Comparison of ENCODE assay signal across 30 mouse cellular contexts in the genomic region with DNA sequence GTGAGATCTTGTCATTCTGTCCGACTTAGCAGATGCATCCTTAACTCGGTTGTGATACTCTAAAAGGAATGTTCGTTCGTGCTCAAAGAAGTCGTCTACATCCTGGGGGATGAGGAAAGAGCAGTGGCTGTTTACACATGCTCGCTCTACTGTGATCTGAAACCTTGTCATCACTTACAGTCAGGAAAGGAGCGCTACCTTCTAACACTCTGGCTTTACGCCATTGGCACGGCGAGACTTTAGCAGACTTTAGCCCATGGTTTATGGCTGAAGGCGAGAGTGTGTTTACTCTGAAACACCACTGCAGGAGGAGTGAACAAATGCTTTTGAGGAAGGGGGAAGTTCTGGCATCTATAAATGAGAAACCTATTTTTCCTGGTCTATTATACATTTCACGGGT. TPM values are rescaled to one million over a fixed set of nuclear protein-coding genes. Genes with fewer than 3 reads are reported as not detected.
DNase-seq lines count a peak whose midpoint lies in the region; ATAC-seq and TF ChIP-seq lines count a peak whose summit lies in the region.
"Had no signal": no experiment of that assay in that cellular context is flagged by ENCODE, and none has a peak within 500 bp of the region (broad histone marks: within the 10 kb centered on the region; RNA-seq: fewer than 3 reads in every experiment).

No protein-coding gene starts in this region.

- no peak overlapping the region for H3K27ac ChIP-seq in heart, adult 2 months
- no peak overlapping the region for H3K27ac ChIP-seq in heart, embryonic 11.5 days (ENCODE audit: low read depth, low read length)
- H3K27ac ChIP-seq in kidney, adult 2 months (ENCODE audit: insufficient read depth, low read depth, low read length), result no peak overlapping the region
- H3K27ac ChIP-seq: embryonic facial prominence, embryonic 13.5 days; embryonic facial prominence, embryonic 15.5 days; forebrain, embryonic 10.5 days; forebrain, embryonic 12.5 days had no signal

- H3K79me2 ChIP-seq in heart, adult 2 months (replicated peaks; ENCODE audit: control insufficient read depth, insufficient read depth, low read length), result no peaks in the 10 kb centered on the region

- H3K9ac ChIP-seq in heart, adult 2 months (ENCODE audit: low read depth, low read length), result no peak overlapping the region
- H3K9ac ChIP-seq in heart, embryonic 11.5 days (ENCODE audit: low read depth, low read length), result no peak overlapping the region
- H3K9ac ChIP-seq: embryonic facial prominence, embryonic 13.5 days; embryonic facial prominence, embryonic 15.5 days; forebrain, embryonic 12.5 days had no signal

- no peak overlapping the region for H3K4me2 ChIP-seq in heart, embryonic 11.5 days
- H3K4me2 ChIP-seq: embryonic facial prominence, embryonic 13.5 days; embryonic facial prominence, embryonic 15.5 days; forebrain, embryonic 12.5 days had no signal

- peak; percentile 78 for DNase-seq in heart, adult 11 months
- no peak for DNase-seq in heart, adult 2 months
- DNase-seq in heart, postnatal 10 days, result peak; percentile 41 to 58
- DNase-seq in kidney, adult 2 months, result peak; percentile 10
- DNase-seq in kidney, postnatal 14 days, result no peak
- DNase-seq in brain, embryonic 14.5 days (ENCODE audit: low read depth), result peak; percentile 9
- DNase-seq in testis, postnatal 14 days (ENCODE audit: low spot score), result no peak
- DNase-seq: adrenal gland, adult 8-10 months; adrenal gland, postnatal 14 days; adrenal gland, postnatal 36 days; B cell, adult 2 months; cerebellum, adult 11 months; cerebellum, adult 18-20 months; cerebellum, adult 8-10 months; cerebellum, adult 9-11 months; cerebellum, postnatal 14 days; cerebellum, postnatal 36 days; embryo, embryonic 11 days had no signal

- H3K36me3 ChIP-seq in heart, adult 2 months (ENCODE audit: control insufficient read depth, insufficient read depth, low read length), result 0 out of 2 replicates have a peak, but pooled peaks cover 2% of the 10 kb centered on the region
- H3K36me3 ChIP-seq in heart, embryonic 11.5 days (ENCODE audit: control insufficient read depth, insufficient read depth, low read length), result peaks cover 45% of the 10 kb centered on the region
- H3K36me3 ChIP-seq in kidney, adult 2 months (ENCODE audit: control insufficient read depth, insufficient read depth, low read length), result peaks cover 19% of the 10 kb centered on the region

- H3K4me3 ChIP-seq in heart, adult 2 months, result no peak overlapping the region
- H3K4me3 ChIP-seq in heart, embryonic 11.5 days (ENCODE audit: low read depth, low read length), result no peak overlapping the region
- H3K4me3 ChIP-seq in kidney, adult 2 months (ENCODE audit: insufficient read depth, low read depth, low read length), result no peak overlapping the region
- H3K4me3 ChIP-seq: embryonic facial prominence, embryonic 13.5 days; embryonic facial prominence, embryonic 15.5 days; erythroblast, embryonic 14.5 days; forebrain, embryonic 10.5 days; forebrain, embryonic 12.5 days had no signal

- no peak for TF ChIP-seq CTCF in heart, adult 2 months (IDR thresholded peaks at IDR 0.05)
- no peak for TF ChIP-seq CTCF in kidney, adult 2 months (conservative IDR thresholded peaks at IDR 0.05; ENCODE audit: insufficient read depth, insufficient read length, low read depth, low read length)
- no peak for TF ChIP-seq CTCF in brain, embryonic 14.5 days (IDR thresholded peaks at IDR 0.05; ENCODE audit: borderline replicate concordance, extremely low read depth, insufficient read depth, insufficient read length)

- TF ChIP-seq POLR2A in heart, adult 2 months (IDR thresholded peaks at IDR 0.05; ENCODE audit: insufficient read depth, low read depth, low read length), result no peak
- TF ChIP-seq POLR2A in kidney, adult 2 months (IDR thresholded peaks at IDR 0.05; ENCODE audit: low read depth, low read length), result no peak
- TF ChIP-seq POLR2A in brain, embryonic 14.5 days (IDR thresholded peaks at IDR 0.05; ENCODE audit: borderline replicate concordance, extremely low read depth, insufficient read depth, insufficient read length, poor library complexity, severe bottlenecking), result no peak

- ATAC-seq in heart, embryonic 11.5 days (replicated peaks; ENCODE audit: insufficient number of reproducible peaks, low FRiP score, low TSS enrichment), result no peak
- ATAC-seq: activated CD4-positive, CD25-positive, alpha-beta regulatory T cell, adult 4 months; CD4-positive, CD25-positive, alpha-beta regulatory T cell, adult 4 months; forebrain, embryonic 14.5 days; Patski had no signal

- no peaks in the 10 kb centered on the region for H3K27me3 ChIP-seq in heart, adult 2 months (ENCODE audit: control insufficient read depth, insufficient read depth, low read length)
- no peaks in the 10 kb centered on the region for H3K27me3 ChIP-seq in heart, embryonic 11.5 days (ENCODE audit: control insufficient read depth, insufficient read depth, low read length)
- H3K27me3 ChIP-seq in kidney, adult 2 months (replicated peaks; ENCODE audit: control insufficient read depth, insufficient read depth, low read length), result no peaks in the 10 kb centered on the region
- H3K27me3 ChIP-seq: CH12.LX; embryonic facial prominence, embryonic 13.5 days; embryonic facial prominence, embryonic 15.5 days; forebrain, embryonic 12.5 days; Patski had no signal

- no peaks in the 10 kb centered on the region for H3K9me3 ChIP-seq in heart, embryonic 11.5 days (replicated peaks; ENCODE audit: control insufficient read depth, low read length)
- H3K9me3 ChIP-seq: embryonic facial prominence, embryonic 13.5 days; embryonic facial prominence, embryonic 15.5 days; forebrain, embryonic 10.5 days; forebrain, embryonic 12.5 days; G1E had no signal

- no peaks in the 10 kb centered on the region for H3K4me1 ChIP-seq in heart, adult 2 months (ENCODE audit: control insufficient read depth, insufficient read depth, low read length)
- no peaks in the 10 kb centered on the region for H3K4me1 ChIP-seq in heart, embryonic 11.5 days (ENCODE audit: control insufficient read depth, insufficient read depth, low read length)
- H3K4me1 ChIP-seq in kidney, adult 2 months (ENCODE audit: control insufficient read depth, insufficient read depth, low read length), result no peaks in the 10 kb centered on the region
- H3K4me1 ChIP-seq: embryonic facial prominence, embryonic 13.5 days; embryonic facial prominence, embryonic 15.5 days; forebrain, embryonic 10.5 days; forebrain, embryonic 12.5 days had no signal

- intact Hi-C loops in heart, adult 2 months (cut with DNase I), result no loop called here
- intact Hi-C loops in heart, postnatal 10 days (cut with DNase I), result no loop called here

- WGBS in heart, adult 2 months, result 68% methylated on average over 12 of the region's 12 CpGs
- 88% methylated on average over 12 of the region's 12 CpGs for WGBS in heart, embryonic 11.5 days (ENCODE audit: insufficient replicate concordance)
- WGBS in kidney, adult 2 months, result 66% methylated on average over 12 of the region's 12 CpGs

- no peak for TF ChIP-seq EP300 in heart, adult 2 months (IDR thresholded peaks at IDR 0.05; ENCODE audit: insufficient read depth, low read depth, low read length)

RNA-seq across cellular contexts. Expression of a gene that starts 31.9 kb away (rescaled TPM):
- total RNA-seq in heart, adult 2 months (2021), result 10 to 100 TPM; 26.4 to 27.8 TPM
- polyA plus RNA-seq in heart, adult 2 months (2012; rRNA removed), result 12.3 and 15.8 TPM in 2 replicates
- total RNA-seq in heart, postnatal 10 days (2021), result 10 to 100 TPM; 49.7 to 52.9 TPM
- 135 and 142 TPM in 2 replicates for polyA plus RNA-seq in heart, embryonic 11.5 days (2014; fragmentation: Nextera tagmentation; extraction: Ambion mirVana)
- 38.3 and 45.2 TPM in 2 replicates for polyA plus RNA-seq in kidney, adult 2 months (2012; rRNA removed)
- polyA plus RNA-seq in brain, embryonic 14.5 days (2012; rRNA removed), result 81.8 and 84.4 TPM in 2 replicates

Comparison
In these comparisons a context has a peak if more than half of its experiments do, and no peak if none do; other contexts are left out.
1. DNase-seq: peak in heart, adult 11 months (single experiment), heart, postnatal 10 days (2 of 2), kidney, adult 2 months (single experiment) and brain, embryonic 14.5 days (single experiment); none in heart, adult 2 months (0 of 2), kidney, postnatal 14 days (single experiment) and testis, postnatal 14 days (single experiment).